Mouse (Mus musculus): ENCODE measurements at regions not wholly inside any gene's neighbourhood (a gene's known extent, or its start where the extent isn't known, plus 50 kb on each side); places are given as distances from the start of the nearest gene placed in this dataset.

- TF ChIP-seq CTCF (IDR thresholded peaks at IDR 0.05; ENCODE audit: low read depth, low read length) (no peak), POLR2A (IDR thresholded peaks at IDR 0.05; ENCODE audit: extremely low read depth, insufficient read depth, low read length) (no peak)
These were observed 66.3 kb upstream of the Rpl34 start for GRCm38 (mm10) chr3:130796531-130796930.
